Mouse (Mus musculus): Measurements from ENCODE around the gene 4930442H23Rik. TPM values are rescaled to one million over a fixed set of nuclear protein-coding genes. Genes with fewer than 3 reads are reported as not detected.

Gene 4930442H23Rik
- polyA plus RNA-seq, 1 experiment, result not detected

GRCm38 (mm10) chr10:81197305-81197704 lies 13.7 kb upstream of the 4930442H23Rik start:
- Histone ChIP-seq H3K4me1 (ENCODE audit: control insufficient read depth, insufficient read depth, insufficient read length, low read length) (peaks cover 19% of the 10 kb centered on the region), H3K4me3 (ENCODE audit: low read depth, low read length) (no peak overlapping the region), H3K27me3 (ENCODE audit: control insufficient read depth, insufficient read depth, low read length) (0 out of 2 replicates have a peak, but pooled peaks cover 4% of the 10 kb centered on the region), H3K27ac (ENCODE audit: insufficient read depth, low read depth, low read length) (no peak overlapping the region), H3K36me3 (ENCODE audit: control insufficient read depth, insufficient read depth, low read length) (no peaks in the 10 kb centered on the region)
- no peak for TF ChIP-seq CTCF (IDR thresholded peaks at IDR 0.05; ENCODE audit: extremely low read depth, insufficient read length, insufficient replicate concordance, low read depth, low read length)
- no peak for TF ChIP-seq POLR2A (IDR thresholded peaks at IDR 0.05; ENCODE audit: low read depth, low read length)
- WGBS, result 58% methylated on average over 6 of the region's 6 CpGs

DNA sequence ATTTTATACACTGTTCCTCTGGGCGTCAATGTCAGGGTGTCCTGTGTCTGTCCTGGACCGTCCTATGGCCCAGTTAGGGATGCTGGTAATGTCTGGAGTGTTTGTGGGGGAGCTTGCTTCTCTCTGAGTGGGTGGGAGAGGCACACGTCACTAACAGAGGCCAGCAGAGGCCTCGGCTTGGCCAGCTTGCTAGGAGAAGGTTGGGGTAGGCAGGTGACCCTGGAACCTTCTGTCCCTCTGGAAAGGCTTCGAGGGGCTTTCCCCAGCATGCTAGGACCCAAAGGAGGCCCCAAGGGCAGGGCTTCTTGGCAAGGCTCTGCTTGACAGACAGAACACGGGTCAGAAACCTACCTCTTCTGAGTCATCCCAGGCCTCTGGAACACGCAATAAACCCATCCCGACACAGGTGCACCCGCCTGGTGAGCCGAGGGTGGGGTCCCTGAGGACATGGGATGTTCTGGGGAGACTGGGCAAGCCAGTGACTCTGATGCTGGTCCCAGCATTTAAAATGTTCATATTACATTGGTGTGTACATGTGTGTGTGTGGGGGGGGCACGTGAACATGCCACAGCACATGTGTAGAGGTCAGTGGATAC lies 12.9 kb upstream of the 4930442H23Rik start:
- H3K4me3 ChIP-seq (ENCODE audit: low read depth, low read length), result no peak overlapping the region
- WGBS, result 65% methylated on average over 11 of the region's 11 CpGs
- H3K27me3 ChIP-seq (ENCODE audit: control insufficient read depth, insufficient read depth, low read length), result 0 out of 2 replicates have a peak, but pooled peaks cover 4% of the 10 kb centered on the region
- 0 out of 2 replicates have a peak overlapping the region, but pooled peaks have one; percentile 22 for H3K27ac ChIP-seq (ENCODE audit: insufficient read depth, low read depth, low read length)
- no peaks in the 10 kb centered on the region for H3K36me3 ChIP-seq (ENCODE audit: control insufficient read depth, insufficient read depth, low read length)
- no peak for TF ChIP-seq CTCF (IDR thresholded peaks at IDR 0.05; ENCODE audit: extremely low read depth, insufficient read length, insufficient replicate concordance, low read depth, low read length)
- TF ChIP-seq POLR2A (IDR thresholded peaks at IDR 0.05; ENCODE audit: low read depth, low read length), result no peak
- H3K4me1 ChIP-seq (ENCODE audit: control insufficient read depth, insufficient read depth, insufficient read length, low read length), result peaks cover 23% of the 10 kb centered on the region

GRCm38 (mm10) chr10:81195300-81195699 lies 11.7 kb upstream of the 4930442H23Rik start:
- 69% methylated on average over 4 of the region's 4 CpGs for WGBS
- TF ChIP-seq CTCF (IDR thresholded peaks at IDR 0.05; ENCODE audit: extremely low read depth, insufficient read length, insufficient replicate concordance, low read depth, low read length), result no peak
- TF ChIP-seq POLR2A (IDR thresholded peaks at IDR 0.05; ENCODE audit: low read depth, low read length), result no peak
- H3K36me3 ChIP-seq (ENCODE audit: control insufficient read depth, insufficient read depth, low read length), result peaks cover 6% of the 10 kb centered on the region; the same call in 1 of the 2 replicates
- H3K27ac ChIP-seq (ENCODE audit: insufficient read depth, low read depth, low read length), result peak overlapping the region; percentile 83
- H3K4me3 ChIP-seq (ENCODE audit: low read depth, low read length), result peak overlapping the region; percentile 36
- H3K27me3 ChIP-seq (ENCODE audit: control insufficient read depth, insufficient read depth, low read length), result 0 out of 2 replicates have a peak, but pooled peaks cover 4% of the 10 kb centered on the region
- peaks cover 23% of the 10 kb centered on the region for H3K4me1 ChIP-seq (ENCODE audit: control insufficient read depth, insufficient read depth, insufficient read length, low read length)

DNA sequence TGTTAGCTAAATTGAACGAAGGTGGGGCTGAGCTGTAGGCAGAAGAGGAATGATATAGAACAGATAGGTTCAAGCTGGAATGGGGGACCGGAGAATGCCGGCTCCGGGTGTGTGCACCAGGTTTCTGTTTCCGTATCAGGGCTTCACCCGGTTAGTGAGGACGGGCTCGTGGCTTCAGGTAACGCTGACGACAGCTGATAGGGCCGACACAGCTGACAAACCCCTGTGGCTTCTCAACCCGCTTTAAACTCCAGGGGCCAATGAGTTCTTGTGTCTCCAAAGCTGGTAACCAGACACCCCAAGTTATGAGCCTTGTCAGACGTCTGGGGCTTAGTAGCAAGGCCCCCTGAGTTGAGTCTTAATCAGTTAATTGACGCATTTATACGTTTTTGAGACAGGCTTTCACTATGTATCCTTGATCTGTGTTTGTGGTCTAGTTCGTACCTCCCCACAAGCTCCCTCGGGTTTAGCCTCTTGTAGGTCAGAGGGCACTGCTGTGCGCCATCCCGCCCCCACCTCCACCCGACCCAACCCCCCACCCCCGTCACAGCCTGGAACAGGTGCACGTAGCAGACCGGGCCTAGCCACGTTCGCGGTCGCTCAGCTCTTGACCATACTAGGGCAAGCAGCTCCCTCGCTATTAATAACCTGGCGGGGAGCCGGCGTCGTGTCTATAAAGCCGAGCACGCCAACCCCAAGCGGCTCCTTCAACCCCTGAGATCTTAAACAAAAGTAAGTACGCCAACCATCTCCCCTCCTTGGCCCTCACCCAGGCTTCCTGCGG lies 10.5 kb upstream of the 4930442H23Rik start:
- TF ChIP-seq POLR2A (IDR thresholded peaks at IDR 0.05; ENCODE audit: low read depth, low read length), result peak; percentile 46; the same call in 1 of the 2 replicates
- TF ChIP-seq CTCF (IDR thresholded peaks at IDR 0.05; ENCODE audit: extremely low read depth, insufficient read length, insufficient replicate concordance, low read depth, low read length), result no peak
- peak overlapping the region; percentile 36 for H3K4me3 ChIP-seq (ENCODE audit: low read depth, low read length)
- 6% methylated on average over 37 of the region's 37 CpGs for WGBS

GRCm38 (mm10) chr10:81192968-81193501 lies 9.4 kb upstream of the 4930442H23Rik start:
- H3K36me3 ChIP-seq (ENCODE audit: control insufficient read depth, insufficient read depth, low read length), result peaks cover 9% of the 10 kb centered on the region; the same call in 1 of the 2 replicates
- H3K4me1 ChIP-seq (ENCODE audit: control insufficient read depth, insufficient read depth, insufficient read length, low read length), result peaks cover 23% of the 10 kb centered on the region
- peak overlapping the region; percentile 71 for H3K4me3 ChIP-seq (ENCODE audit: low read depth, low read length)
- 0 out of 2 replicates have a peak, but pooled peaks cover 4% of the 10 kb centered on the region for H3K27me3 ChIP-seq (ENCODE audit: control insufficient read depth, insufficient read depth, low read length)
- peak overlapping the region; percentile 61 for H3K27ac ChIP-seq (ENCODE audit: insufficient read depth, low read depth, low read length)
- 2% methylated on average over 19 of the region's 19 CpGs for WGBS
- TF ChIP-seq POLR2A (IDR thresholded peaks at IDR 0.05; ENCODE audit: low read depth, low read length), result no peak
- TF ChIP-seq CTCF (IDR thresholded peaks at IDR 0.05; ENCODE audit: extremely low read depth, insufficient read length, insufficient replicate concordance, low read depth, low read length), result no peak

More for the DNA sequence above, 10.5 kb upstream of the 4930442H23Rik start:
- Histone ChIP-seq H3K27me3 (ENCODE audit: control insufficient read depth, insufficient read depth, low read length) (0 out of 2 replicates have a peak, but pooled peaks cover 4% of the 10 kb centered on the region), H3K36me3 (ENCODE audit: control insufficient read depth, insufficient read depth, low read length) (peaks cover 9% of the 10 kb centered on the region; the same call in 1 of the 2 replicates), H3K4me1 (ENCODE audit: control insufficient read depth, insufficient read depth, insufficient read length, low read length) (peaks cover 23% of the 10 kb centered on the region), H3K27ac (ENCODE audit: insufficient read depth, low read depth, low read length) (peak overlapping the region; percentile 83)

- peaks cover 23% of the 10 kb centered on the region for H3K4me1 ChIP-seq (ENCODE audit: control insufficient read depth, insufficient read depth, insufficient read length, low read length)
- H3K4me3 ChIP-seq (ENCODE audit: low read depth, low read length), result peak overlapping the region; percentile 71
- WGBS, result 1% methylated on average over 92 of the region's 93 CpGs
- TF ChIP-seq CTCF (IDR thresholded peaks at IDR 0.05; ENCODE audit: extremely low read depth, insufficient read length, insufficient replicate concordance, low read depth, low read length), result no peak
- TF ChIP-seq POLR2A (IDR thresholded peaks at IDR 0.05; ENCODE audit: low read depth, low read length), result no peak
- H3K36me3 ChIP-seq (ENCODE audit: control insufficient read depth, insufficient read depth, low read length), result peaks cover 11% of the 10 kb centered on the region; the same call in 1 of the 2 replicates
- H3K27ac ChIP-seq (ENCODE audit: insufficient read depth, low read depth, low read length), result peak overlapping the region; percentile 79
- H3K27me3 ChIP-seq (ENCODE audit: control insufficient read depth, insufficient read depth, low read length), result 0 out of 2 replicates have a peak, but pooled peaks cover 4% of the 10 kb centered on the region
Observed at GRCm38 (mm10) chr10:81192270-81192967, 8.8 kb upstream of the 4930442H23Rik start.
